Mouse (Mus musculus) thymus, adult 18-20 months (tissue): ENCODE measurements around the gene Zfp385b.

Experiments used
- DNase-seq, 2 experiments: peaks; one replicate each; pipeline ENCODE4 v3.0.0; 2022; ENCODE audit warnings: mixed read lengths in 2 of 2

The Zfp385b gene

DNA sequence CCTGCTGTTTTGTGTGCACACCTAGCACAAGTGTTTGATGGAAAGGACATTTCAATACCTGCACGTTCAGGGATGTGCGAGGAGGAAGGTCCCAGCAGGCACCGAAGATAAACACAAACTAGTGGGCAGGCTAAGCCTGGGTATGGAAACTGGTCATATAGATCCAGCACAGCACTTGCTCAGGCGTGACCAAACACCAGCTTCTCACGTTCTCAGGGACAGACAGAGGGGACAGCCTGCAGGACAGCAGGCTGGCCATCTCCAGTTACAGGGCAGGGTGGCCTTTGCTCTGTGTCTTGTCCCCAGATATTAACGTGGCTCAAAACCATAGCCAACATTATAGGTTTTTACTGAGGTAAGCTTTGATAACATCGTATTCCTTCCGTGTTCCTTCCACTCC lies 128.3 kb downstream of the Zfp385b start:
- no peak for DNase-seq

- no peak for DNase-seq
Measured at GRCm38 (mm10) chr2:77690316-77690715, 129.1 kb downstream of the Zfp385b start.

GRCm38 (mm10) chr2:77688651-77689050 lies 130.8 kb downstream of the Zfp385b start:
- no peak for DNase-seq

GRCm38 (mm10) chr2:77684088-77684487 lies 135.4 kb downstream of the Zfp385b start:
- no peak for DNase-seq

DNA sequence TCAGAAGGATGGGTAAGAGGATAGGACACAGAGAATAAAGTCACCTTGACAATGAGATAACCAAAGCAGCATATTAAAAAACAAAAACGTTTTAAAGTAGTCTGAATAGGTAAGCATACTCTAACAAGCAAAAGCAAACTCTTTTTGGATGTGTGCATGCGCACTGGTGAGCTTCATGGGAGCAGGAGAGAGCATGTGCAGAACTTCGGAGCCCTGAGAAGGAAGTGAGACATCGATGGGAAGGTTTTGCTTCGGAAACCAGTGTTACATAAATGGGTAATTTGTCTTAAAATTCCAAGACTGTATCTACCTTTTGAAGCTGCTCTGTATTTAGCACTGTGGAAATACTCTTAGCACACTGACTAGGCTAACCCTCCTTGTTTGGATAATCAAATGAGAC lies 137.2 kb downstream of the Zfp385b start:
- DNase-seq, result no peak

DNA sequence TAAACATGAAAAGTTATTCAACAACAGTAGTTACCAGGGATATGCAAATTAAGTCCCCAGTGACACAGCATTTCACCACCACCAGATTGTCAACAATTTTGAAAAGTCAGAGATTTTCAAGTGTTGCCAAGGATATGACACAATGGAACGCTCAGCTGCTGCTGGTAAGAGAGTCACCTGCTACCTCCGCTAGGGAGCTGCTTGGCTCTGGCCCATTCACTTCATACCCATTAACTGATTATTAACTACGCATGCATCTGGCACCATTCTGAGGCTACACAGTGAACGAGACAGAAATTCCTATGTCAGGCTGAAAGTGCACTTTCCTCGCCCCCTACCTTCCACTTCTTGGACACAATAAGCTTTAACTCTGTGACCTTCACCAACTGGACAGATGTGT lies 137.7 kb downstream of the Zfp385b start:
- DNase-seq, result no peak

DNA sequence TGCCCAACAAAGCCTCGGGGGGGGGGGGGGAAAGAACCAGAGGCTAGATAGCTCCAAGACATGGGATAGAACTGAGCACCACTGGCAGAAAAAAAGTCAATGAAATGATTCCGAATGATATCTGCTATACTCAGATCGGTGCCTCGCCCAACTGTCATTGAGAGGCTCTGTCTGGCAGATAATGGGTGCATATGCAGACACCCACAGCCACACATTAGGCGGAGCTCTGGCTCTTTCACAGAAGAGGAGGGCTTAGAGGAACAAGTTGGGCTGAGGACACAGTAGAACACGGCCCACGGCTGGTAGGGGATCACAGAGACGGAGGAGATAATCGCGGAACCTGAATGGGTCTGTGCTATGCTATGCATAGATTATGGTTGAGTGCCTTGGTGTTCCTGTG lies 145.7 kb downstream of the Zfp385b start:
- DNase-seq, result no peak

GRCm38 (mm10) chr2:77672215-77672905 lies 147.1 kb downstream of the Zfp385b start:
- no peak for DNase-seq

- DNase-seq, result no peak
Measured at GRCm38 (mm10) chr2:77662171-77662570, 157.3 kb downstream of the Zfp385b start.

DNA sequence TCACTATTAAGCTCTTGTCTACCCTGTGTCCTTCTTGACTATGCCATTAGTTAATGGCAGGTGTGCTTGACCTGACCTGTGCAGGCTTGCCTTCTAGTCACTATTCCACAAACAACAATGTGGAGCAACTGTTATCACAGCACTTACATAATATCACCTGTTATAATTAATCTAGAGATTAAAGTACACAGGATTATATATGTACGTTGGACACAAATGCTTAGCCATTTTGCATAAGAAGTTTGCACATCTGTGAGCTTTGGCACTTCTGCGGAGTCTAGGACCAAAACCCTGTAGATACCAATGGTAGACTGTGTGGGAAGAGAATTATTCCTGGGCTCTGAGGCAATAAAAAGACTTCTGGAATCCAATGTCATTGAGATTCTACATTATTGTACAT lies 165.8 kb downstream of the Zfp385b start:
- no peak for DNase-seq

GRCm38 (mm10) chr2:77641521-77642170 lies 177.8 kb downstream of the Zfp385b start:
- no peak for DNase-seq

DNA sequence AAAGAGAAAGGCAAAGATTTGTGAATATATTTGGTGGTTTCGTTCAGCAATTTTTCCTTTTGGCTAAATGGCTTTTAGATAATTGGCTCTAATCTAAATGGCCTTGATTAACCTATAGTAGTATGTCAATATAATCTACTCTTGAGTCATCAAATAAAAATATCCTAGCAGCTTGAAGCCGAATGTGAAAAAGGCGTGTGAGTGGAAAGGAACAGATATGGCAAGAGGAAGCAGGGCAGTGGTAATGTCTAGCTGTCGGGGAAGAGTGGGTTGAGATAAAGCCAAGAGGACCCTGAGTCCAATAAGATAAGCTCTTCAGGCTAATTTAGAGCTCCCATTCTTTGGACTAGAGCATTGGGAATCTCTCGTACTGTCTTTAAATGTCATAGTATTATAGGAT lies 179.4 kb downstream of the Zfp385b start:
- DNase-seq, result no peak

GRCm38 (mm10) chr2:77631606-77632005 lies 187.8 kb downstream of the Zfp385b start:
- no peak for DNase-seq

- DNase-seq, result no peak
Measured at GRCm38 (mm10) chr2:77627622-77628231, 191.7 kb downstream of the Zfp385b start.

DNA sequence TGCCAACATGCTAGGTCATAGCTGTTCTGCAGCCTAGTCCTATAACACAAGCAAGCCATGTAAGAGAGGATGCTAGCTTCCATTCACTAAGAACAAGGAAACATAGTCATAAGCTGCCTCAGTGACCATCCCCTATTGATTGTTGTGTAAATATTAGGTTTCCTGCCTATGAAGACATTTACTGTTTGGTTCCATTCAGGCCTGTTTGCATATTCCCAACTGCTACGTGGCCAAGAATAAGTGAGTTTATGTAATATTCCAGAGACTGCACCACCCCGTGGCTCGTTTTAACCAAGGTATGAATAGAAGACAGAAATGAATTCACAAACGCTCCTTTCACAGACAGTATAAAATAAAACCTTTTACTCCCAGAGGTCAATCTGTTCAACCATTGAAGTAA lies 200.8 kb downstream of the Zfp385b start:
- DNase-seq, result no peak

GRCm38 (mm10) chr2:77610303-77610991 lies 209.0 kb downstream of the Zfp385b start:
- DNase-seq, result no peak

DNA sequence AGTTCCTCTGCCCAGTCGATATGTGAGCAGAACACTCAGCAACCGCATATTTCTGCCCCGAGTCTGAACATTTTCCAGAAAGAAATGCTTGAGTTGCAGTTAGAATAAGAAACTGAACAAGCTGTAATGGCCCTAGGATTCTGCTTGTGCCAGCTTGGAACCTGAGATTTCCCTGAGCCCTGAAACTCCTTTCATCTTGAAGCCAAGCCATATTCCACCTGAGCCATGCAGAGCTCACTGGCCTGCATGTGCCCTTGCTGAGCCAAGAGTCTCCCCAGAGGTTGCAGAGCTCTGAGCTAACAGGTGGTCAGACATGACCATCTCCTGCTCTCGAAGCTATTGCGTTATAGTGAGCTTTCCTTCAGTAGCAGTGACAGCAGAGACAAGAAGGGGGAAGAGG lies 210.0 kb downstream of the Zfp385b start:
- no peak for DNase-seq

DNA sequence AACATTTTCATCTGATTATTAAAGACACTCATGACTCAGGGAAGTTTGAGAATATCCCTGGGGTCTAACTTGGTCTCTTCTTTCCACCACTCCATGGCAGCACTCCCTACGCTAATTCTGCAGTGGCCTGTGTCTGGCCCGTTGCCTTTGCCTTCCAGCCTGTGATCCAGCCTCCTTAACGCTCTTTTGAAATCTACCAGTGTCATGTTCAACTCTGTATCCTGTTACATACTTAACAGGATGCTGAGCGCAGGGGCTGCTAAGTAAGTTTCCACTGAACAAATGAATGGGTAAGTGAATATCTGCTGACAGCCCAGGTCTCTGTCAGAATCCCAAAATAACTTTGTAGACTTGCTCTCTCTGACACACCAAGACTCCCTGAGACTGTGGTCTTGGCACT lies 210.8 kb downstream of the Zfp385b start:
- DNase-seq, result no peak

DNA sequence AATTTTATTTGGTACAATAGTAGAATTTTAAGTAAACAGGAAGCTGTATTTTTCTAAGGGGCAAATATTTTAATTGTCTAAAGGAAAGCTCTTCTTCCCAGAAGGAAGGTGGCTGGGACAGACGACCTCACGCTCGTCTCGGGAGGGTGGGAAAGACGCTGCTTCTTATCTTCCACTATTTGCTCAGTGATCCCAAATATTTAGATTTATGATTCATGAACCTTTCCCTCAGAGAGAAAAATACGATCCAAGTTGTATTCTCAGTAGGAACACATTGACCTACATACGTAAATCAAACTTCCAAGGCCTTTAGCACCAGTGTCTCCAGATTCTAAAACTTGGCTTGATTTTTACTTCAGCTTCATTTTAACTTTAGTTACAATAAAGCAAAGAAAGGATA lies 226.0 kb downstream of the Zfp385b start:
- DNase-seq, result no peak

DNA sequence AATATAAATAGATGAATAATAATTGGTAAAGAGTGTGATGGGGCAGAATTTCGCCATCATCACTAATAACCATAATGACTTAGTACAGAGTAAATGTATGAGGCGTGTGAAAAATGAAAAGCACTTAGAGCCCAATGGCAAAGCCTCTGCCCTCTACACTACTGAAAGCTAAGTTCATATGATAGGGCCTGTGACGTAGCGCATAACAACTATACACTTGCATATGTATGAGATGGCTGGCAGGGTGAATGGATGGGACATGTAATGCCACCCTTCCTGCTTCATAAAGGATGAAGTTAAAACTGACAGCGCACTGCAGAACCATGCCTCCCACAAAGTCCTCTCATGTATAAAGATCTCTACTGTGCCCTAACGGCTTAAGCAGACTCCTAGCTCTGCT lies 226.9 kb downstream of the Zfp385b start:
- no peak for DNase-seq

DNA sequence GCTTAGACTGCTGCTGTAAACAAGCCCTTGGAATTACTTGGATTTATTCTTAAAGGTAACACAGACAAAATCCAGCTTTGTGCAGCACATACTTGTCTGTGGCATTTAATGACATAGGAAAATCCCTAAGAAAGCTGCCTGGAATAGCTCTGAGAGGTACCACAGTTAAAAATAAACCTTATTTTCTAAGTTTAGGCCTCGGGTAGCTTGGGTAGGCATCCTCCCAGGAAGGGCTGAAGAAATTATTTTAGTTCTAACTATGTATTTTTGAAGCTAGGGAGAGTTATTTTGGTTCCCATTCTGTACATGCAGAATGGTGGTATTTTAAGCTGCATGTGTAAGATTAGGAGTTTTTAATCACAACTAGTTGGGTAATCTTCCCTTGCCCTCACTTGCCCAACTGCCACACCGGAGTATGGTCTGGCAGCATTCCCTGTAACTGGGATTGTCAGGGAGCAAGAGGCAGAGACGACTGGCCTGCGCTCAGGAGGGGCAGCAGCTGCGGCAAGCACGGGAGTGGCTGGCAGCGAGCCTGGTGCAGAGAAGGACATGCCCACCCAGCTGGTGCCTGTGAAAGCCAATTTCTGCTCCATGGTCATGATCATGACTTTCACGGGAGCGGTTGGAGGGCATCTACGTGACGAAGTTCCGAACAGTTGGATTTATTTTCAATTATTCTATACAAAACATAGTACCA lies 230.1 kb downstream of the Zfp385b start:
- DNase-seq, result no peak

DNA sequence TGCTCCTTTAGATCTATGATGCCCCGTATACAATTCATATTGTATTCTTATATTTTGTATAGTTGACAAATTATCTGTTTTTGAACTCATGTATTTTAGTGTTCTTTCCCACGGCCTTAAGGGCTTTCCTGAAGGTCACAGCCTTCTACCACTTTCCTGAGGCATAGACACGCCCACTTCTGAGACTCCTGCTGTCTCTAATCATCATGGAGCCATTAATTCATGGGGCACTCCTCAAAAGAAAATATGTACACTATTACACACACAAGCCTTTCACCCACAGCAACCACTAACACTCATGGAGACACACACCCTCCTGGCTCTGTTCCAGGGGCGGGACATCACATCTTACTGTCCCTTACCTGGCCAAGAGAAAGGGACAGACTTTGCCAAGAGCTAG lies 232.1 kb downstream of the Zfp385b start:
- no peak for DNase-seq
